Mouse (Mus musculus) lung, postnatal 0 days (tissue): ENCODE results near the gene Rangrf.

ENCODE experiments used
- CTCF ChIP-seq: IDR thresholded peaks from 2 replicates; pipeline ENCODE4 v1.5.1; 2016; ENCODE audit warnings: antibody characterized with exemption, mild to moderate bottlenecking
- EP300 ChIP-seq: IDR thresholded peaks from 2 replicates; pipeline ENCODE4 v1.6.1; 2016; ENCODE audit warnings: antibody characterized with exemption, mild to moderate bottlenecking, control low read depth

GRCm38 (mm10) chr11:68961596-68961995 lies 13.4 kb downstream of the Rangrf start:
- TF ChIP-seq CTCF: no peak
- no peak for TF ChIP-seq EP300
